Mouse (Mus musculus) left cerebral cortex, adult 11 months (tissue): ENCODE measurements around the gene Olfr599.
"Not testable (repeated sequence)": the region's sequence is repeated elsewhere in the genome, so short reads cannot be mapped to it uniquely, and the experiment has no call there.

ENCODE experiments used
- DNase-seq: peaks from one replicate; pipeline ENCODE4 v3.0.0; 2022; ENCODE audit warnings: low spot score

Olfr599 gene

GRCm38 (mm10) chr7:103335617-103336016 is at the start of gene Olfr599:
Gene Olfr599 (plus strand): TSS chr7:103335917.
- DNase-seq, result no peak

DNA sequence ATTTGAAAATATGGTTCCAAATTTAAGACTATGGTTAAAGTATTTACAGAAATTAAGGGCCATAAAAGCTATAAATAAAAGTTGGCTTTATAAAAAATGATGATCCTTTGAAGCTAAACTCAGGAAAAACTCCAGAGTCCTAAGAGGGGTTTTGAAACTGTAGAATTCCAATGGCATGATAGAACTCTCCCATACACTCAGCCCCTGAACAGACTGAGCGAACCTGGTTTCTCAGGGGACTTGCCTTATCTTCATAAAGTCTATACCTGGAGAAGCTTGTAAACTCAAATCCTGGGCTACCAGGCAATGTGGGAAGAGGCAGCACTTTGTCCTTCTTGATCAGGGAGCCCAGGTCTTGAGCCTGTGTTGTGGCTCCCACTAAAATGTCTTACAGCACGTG is 30.4 kb upstream of the Olfr599 start, which contains the start of gene Olfr596:
Olfr596 (plus strand) TSS at position 301 of the 400 bp plus-strand sequence.
- not testable (repeated sequence) for DNase-seq

DNA sequence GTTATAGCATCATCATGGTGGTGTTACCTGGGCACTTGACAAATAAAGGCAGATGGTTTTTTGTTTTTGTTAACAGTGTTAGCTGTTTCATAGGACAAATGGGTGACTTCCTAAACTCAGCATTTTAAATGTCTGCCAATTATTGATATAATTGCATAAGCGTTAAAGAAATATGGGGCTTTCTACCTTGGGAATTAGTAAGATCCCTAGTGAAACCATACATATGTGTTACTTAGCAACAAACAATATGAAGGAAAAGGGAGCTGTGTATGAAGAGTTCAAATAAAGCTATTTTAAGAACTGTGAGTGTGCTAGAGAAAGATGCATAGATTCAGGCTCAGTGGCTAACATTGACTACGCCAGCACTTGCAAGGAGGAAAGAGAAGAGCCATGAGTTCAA is 19.7 kb upstream of the Olfr599 start, which contains the start of gene Olfr597:
Olfr597 (plus strand) TSS at position 301 of the 400 bp plus-strand sequence.
- not testable (repeated sequence) for DNase-seq

GRCm38 (mm10) chr7:103323268-103323667 is 12.4 kb upstream of the Olfr599 start, which contains the start of gene Olfr598:
Gene Olfr598 (plus strand): TSS chr7:103323568.
- no peak for DNase-seq

DNA sequence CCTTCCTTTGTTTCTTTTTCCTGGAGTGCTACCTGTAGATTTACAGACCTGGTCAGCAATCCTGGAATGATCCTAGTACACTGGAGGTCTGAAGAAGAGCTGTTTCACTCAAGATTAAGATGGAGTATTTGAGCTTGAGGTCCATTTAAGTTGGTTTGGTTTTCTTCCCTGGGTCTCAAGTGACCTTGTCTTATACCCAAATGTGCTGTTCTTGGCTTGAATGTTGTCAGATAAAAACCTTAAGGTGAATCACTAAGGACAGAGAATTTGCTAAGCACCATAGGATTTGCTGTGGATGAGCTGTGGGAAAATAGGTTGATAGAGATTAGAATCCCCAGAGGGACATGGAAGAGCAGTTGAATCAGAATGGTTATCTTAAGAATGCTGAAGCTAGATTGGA is 13.9 kb downstream of the Olfr599 start, which contains the start of gene Olfr600:
Olfr600 (minus strand) TSS at position 101 of the 400 bp plus-strand sequence.
- DNase-seq, result no peak

GRCm38 (mm10) chr7:103362555-103362954 is 26.8 kb downstream of the Olfr599 start, which contains the start of gene Olfr601:
Gene Olfr601 (minus strand): TSS chr7:103362655.
- no peak for DNase-seq

GRCm38 (mm10) chr7:103386077-103386476 is 50.4 kb downstream of the Olfr599 start, which contains the start of gene Olfr603:
Gene Olfr603 (minus strand): TSS chr7:103386177.
- no peak for DNase-seq
